Mouse (Mus musculus) embryo, embryonic 11.5 days (tissue): Measurements from ENCODE around the gene Cntnap3.
A peak's percentile ranks its signal among the peaks of the same experiment; 100 is the strongest.

Experiments used
- DNase-seq: peaks from one replicate; pipeline ENCODE4 v3.0.0-alpha.2; 2012; ENCODE audit warnings: low read depth, low spot score

Cntnap3 gene

GRCm38 (mm10) chr13:64903585-64904208 is at the start of gene Cntnap3:
Cntnap3 (minus strand) TSS chr13:64903955.
- no peak for DNase-seq

- no peak for DNase-seq
Measured at GRCm38 (mm10) chr13:64917191-64917590, 13.4 kb upstream of the Cntnap3 start, which contains the start of gene Spata31. Spata31 (plus strand) TSS chr13:64917406.

GRCm38 (mm10) chr13:64903132-64903531 is 623 bp downstream of the Cntnap3 start:
- DNase-seq = no peak

- no peak for DNase-seq
Measured at GRCm38 (mm10) chr13:64865397-64865796, 38.4 kb downstream of the Cntnap3 start.

GRCm38 (mm10) chr13:64824856-64825255 is 78.9 kb downstream of the Cntnap3 start:
- DNase-seq = peak; percentile 0

- DNase-seq = no peak
Measured at GRCm38 (mm10) chr13:64745383-64745782, 158.4 kb downstream of the Cntnap3 start.

- DNase-seq = no peak
Measured at GRCm38 (mm10) chr13:64732244-64732643, 171.5 kb downstream of the Cntnap3 start.

GRCm38 (mm10) chr13:64716791-64717190 is 187.0 kb downstream of the Cntnap3 start:
- no peak for DNase-seq

- DNase-seq = no peak
Measured at GRCm38 (mm10) chr13:64692463-64692862, 211.3 kb downstream of the Cntnap3 start.
